Mouse (Mus musculus): ENCODE measurements around the gene Daam1. TPM values are rescaled to one million over a fixed set of nuclear protein-coding genes. Genes with fewer than 3 reads are reported as not detected.

Daam1 gene
- polyA plus RNA-seq (2016; fragmentation: Nextera tagmentation; extraction: Ambion mirVana): 8.4 and 11.6 TPM in 2 replicates

- peaks cover 38% of the 10 kb centered on the region for H3K27me3 ChIP-seq (ENCODE audit: insufficient read depth, poor library complexity, severe bottlenecking)
- no peaks in the 10 kb centered on the region for H3K36me3 ChIP-seq
- peaks cover 43% of the 10 kb centered on the region for H3K4me1 ChIP-seq (replicated peaks)
- DNase-seq (ENCODE audit: low spot score): peak; percentile 94
- peak within 1 kb of the TSS; percentile 91 for H3K4me3 ChIP-seq
- WGBS: under 1% methylated on average over 35 of the region's 35 CpGs
- H3K9me3 ChIP-seq: no peaks in the 10 kb centered on the region
- peak within 1 kb of the TSS; percentile 95 for H3K27ac ChIP-seq
Observed at GRCm38 (mm10) chr12:71830607-71831257, at the start of gene Daam1. Daam1 (plus strand) TSS chr12:71831078.

DNA sequence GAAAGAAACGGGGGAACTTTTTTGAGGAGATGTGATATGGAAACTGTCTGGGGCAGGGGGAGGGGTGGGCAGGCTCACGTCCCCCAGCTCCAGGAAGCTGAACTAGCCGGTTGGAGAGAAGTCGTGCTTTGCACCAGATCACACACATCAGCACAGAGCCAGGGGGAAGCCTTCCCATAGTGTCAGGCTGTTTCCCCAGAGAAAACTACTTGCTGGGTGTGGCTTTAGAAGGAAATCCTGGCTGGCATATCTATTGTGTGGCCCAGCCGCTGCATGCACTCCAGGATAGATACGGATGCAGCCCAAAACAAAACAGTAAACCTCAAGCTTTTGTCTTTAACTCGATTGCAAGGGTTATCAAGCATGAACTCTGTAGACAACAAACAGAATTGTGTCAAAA is 49.7 kb upstream of the Daam1 start:
- no peaks in the 10 kb centered on the region; the same call in 1 of the 2 replicates for H3K27me3 ChIP-seq (ENCODE audit: insufficient read depth, poor library complexity, severe bottlenecking)
- no peak overlapping the region for H3K27ac ChIP-seq
- H3K4me3 ChIP-seq: no peak overlapping the region
- peaks cover 40% of the 10 kb centered on the region for H3K4me1 ChIP-seq (replicated peaks)
- H3K36me3 ChIP-seq: no peaks in the 10 kb centered on the region
- 56% methylated on average over 7 of the region's 7 CpGs for WGBS
- no peak for DNase-seq (ENCODE audit: low spot score)
- H3K9me3 ChIP-seq: no peaks in the 10 kb centered on the region

- Histone ChIP-seq H3K4me3 (no peak overlapping the region), H3K9me3 (no peaks in the 10 kb centered on the region), H3K4me1 (replicated peaks) (peaks cover 26% of the 10 kb centered on the region), H3K36me3 (no peaks in the 10 kb centered on the region), H3K27me3 (ENCODE audit: insufficient read depth, poor library complexity, severe bottlenecking) (no peaks in the 10 kb centered on the region), H3K27ac (no peak overlapping the region)
- no peak for DNase-seq (ENCODE audit: low spot score)
- 65% methylated on average over 3 of the region's 3 CpGs for WGBS
Observed at GRCm38 (mm10) chr12:71783970-71784369, 46.9 kb upstream of the Daam1 start.

GRCm38 (mm10) chr12:71784666-71785255 is 46.1 kb upstream of the Daam1 start:
- Histone ChIP-seq H3K4me1 (replicated peaks) (peaks cover 19% of the 10 kb centered on the region), H3K36me3 (no peaks in the 10 kb centered on the region), H3K27ac (peak overlapping the region; percentile 56; the same call in 1 of the 2 replicates), H3K9me3 (no peaks in the 10 kb centered on the region), H3K27me3 (ENCODE audit: insufficient read depth, poor library complexity, severe bottlenecking) (no peaks in the 10 kb centered on the region), H3K4me3 (no peak overlapping the region)
- no peak for DNase-seq (ENCODE audit: low spot score)
- WGBS: 45% methylated on average over 11 of the region's 11 CpGs

DNA sequence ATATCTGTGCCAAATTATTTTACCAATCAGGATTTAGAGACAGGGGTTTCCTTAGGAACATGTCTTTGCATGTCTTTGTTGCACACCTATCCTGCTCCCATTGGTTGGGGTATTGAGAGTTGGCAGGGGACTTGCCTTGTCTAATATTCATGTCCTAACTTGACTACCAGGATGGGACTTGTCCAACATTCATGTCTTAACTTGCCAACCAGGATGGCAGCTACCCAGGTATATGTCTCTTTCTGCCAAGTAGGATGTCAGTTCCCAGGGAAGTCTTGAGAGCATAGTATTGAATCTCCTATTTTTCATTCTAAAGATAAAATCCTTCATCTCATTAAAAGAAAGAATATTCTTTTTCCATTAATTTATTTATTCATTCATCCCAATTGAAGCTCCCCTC is 44.4 kb upstream of the Daam1 start:
- Histone ChIP-seq H3K9me3 (no peaks in the 10 kb centered on the region), H3K4me3 (no peak overlapping the region), H3K4me1 (replicated peaks) (peaks cover 9% of the 10 kb centered on the region), H3K27ac (no peak overlapping the region), H3K27me3 (ENCODE audit: insufficient read depth, poor library complexity, severe bottlenecking) (no peaks in the 10 kb centered on the region), H3K36me3 (no peaks in the 10 kb centered on the region)
- no peak for DNase-seq (ENCODE audit: low spot score)

DNA sequence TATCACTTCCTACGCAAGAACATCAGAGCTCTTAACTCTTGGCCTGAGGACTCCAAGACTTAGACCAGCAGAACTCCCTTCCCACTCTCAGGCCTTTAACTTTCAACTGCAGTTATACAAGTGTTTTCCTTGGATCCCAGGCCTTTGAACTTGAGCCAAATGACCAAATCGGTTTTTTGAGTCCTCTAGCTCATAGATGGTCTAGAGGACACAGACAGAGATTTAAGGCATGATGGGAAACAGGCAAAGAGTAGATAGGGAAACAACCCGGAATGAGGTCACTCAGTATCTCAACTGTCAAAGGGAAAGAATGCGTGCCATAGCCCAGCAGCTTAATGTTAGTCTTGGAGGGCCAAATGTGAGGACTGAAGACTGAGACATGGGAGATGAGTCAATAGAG is 42.1 kb upstream of the Daam1 start:
- 84% methylated on average over 4 of the region's 4 CpGs for WGBS
- peaks cover 9% of the 10 kb centered on the region for H3K4me1 ChIP-seq (replicated peaks)
- H3K9me3 ChIP-seq: no peaks in the 10 kb centered on the region
- H3K4me3 ChIP-seq: no peak overlapping the region
- no peak for DNase-seq (ENCODE audit: low spot score)
- no peaks in the 10 kb centered on the region for H3K27me3 ChIP-seq (ENCODE audit: insufficient read depth, poor library complexity, severe bottlenecking)
- H3K27ac ChIP-seq: no peak overlapping the region
- no peaks in the 10 kb centered on the region for H3K36me3 ChIP-seq

GRCm38 (mm10) chr12:71790581-71790980 is 40.3 kb upstream of the Daam1 start:
- 86% methylated on average over 1 of the region's 1 CpGs for WGBS
- 0 out of 2 replicates have a peak, but pooled peaks cover 5% of the 10 kb centered on the region for H3K4me1 ChIP-seq (replicated peaks)
- no peaks in the 10 kb centered on the region for H3K9me3 ChIP-seq
- no peak overlapping the region for H3K27ac ChIP-seq
- no peaks in the 10 kb centered on the region for H3K36me3 ChIP-seq
- no peak for DNase-seq (ENCODE audit: low spot score)
- no peak overlapping the region for H3K4me3 ChIP-seq
- no peaks in the 10 kb centered on the region for H3K27me3 ChIP-seq (ENCODE audit: insufficient read depth, poor library complexity, severe bottlenecking)

- H3K27ac ChIP-seq: no peak overlapping the region
- H3K36me3 ChIP-seq: no peaks in the 10 kb centered on the region
- H3K9me3 ChIP-seq: no peaks in the 10 kb centered on the region
- 82% methylated on average over 2 of the region's 2 CpGs for WGBS
- no peaks in the 10 kb centered on the region for H3K27me3 ChIP-seq (ENCODE audit: insufficient read depth, poor library complexity, severe bottlenecking)
- H3K4me1 ChIP-seq (replicated peaks): peaks cover 18% of the 10 kb centered on the region
- no peak for DNase-seq (ENCODE audit: low spot score)
- H3K4me3 ChIP-seq: no peak overlapping the region
Observed at GRCm38 (mm10) chr12:71793114-71793513, 37.8 kb upstream of the Daam1 start.

- no peaks in the 10 kb centered on the region for H3K36me3 ChIP-seq
- 71% methylated on average over 4 of the region's 4 CpGs for WGBS
- H3K27me3 ChIP-seq (ENCODE audit: insufficient read depth, poor library complexity, severe bottlenecking): no peaks in the 10 kb centered on the region
- DNase-seq (ENCODE audit: low spot score): no peak
- H3K9me3 ChIP-seq: no peaks in the 10 kb centered on the region
- peaks cover 18% of the 10 kb centered on the region for H3K4me1 ChIP-seq (replicated peaks)
- no peak overlapping the region for H3K27ac ChIP-seq
- H3K4me3 ChIP-seq: no peak overlapping the region
Observed at GRCm38 (mm10) chr12:71795626-71796025, 35.3 kb upstream of the Daam1 start.

GRCm38 (mm10) chr12:71796517-71796916 is 34.4 kb upstream of the Daam1 start:
- no peak overlapping the region for H3K27ac ChIP-seq
- peaks cover 18% of the 10 kb centered on the region for H3K4me1 ChIP-seq (replicated peaks)
- H3K4me3 ChIP-seq: no peak overlapping the region
- no peaks in the 10 kb centered on the region for H3K27me3 ChIP-seq (ENCODE audit: insufficient read depth, poor library complexity, severe bottlenecking)
- DNase-seq (ENCODE audit: low spot score): no peak
- no peaks in the 10 kb centered on the region for H3K9me3 ChIP-seq
- H3K36me3 ChIP-seq: no peaks in the 10 kb centered on the region
- WGBS: 11% methylated on average over 7 of the region's 7 CpGs

GRCm38 (mm10) chr12:71807306-71807705 is 23.6 kb upstream of the Daam1 start:
- 72% methylated on average over 9 of the region's 9 CpGs for WGBS
- no peak for DNase-seq (ENCODE audit: low spot score)
- no peaks in the 10 kb centered on the region for H3K36me3 ChIP-seq
- H3K9me3 ChIP-seq: no peaks in the 10 kb centered on the region
- no peak overlapping the region for H3K27ac ChIP-seq
- no peaks in the 10 kb centered on the region for H3K4me1 ChIP-seq (replicated peaks)
- no peak overlapping the region for H3K4me3 ChIP-seq
- H3K27me3 ChIP-seq (ENCODE audit: insufficient read depth, poor library complexity, severe bottlenecking): no peaks in the 10 kb centered on the region

DNA sequence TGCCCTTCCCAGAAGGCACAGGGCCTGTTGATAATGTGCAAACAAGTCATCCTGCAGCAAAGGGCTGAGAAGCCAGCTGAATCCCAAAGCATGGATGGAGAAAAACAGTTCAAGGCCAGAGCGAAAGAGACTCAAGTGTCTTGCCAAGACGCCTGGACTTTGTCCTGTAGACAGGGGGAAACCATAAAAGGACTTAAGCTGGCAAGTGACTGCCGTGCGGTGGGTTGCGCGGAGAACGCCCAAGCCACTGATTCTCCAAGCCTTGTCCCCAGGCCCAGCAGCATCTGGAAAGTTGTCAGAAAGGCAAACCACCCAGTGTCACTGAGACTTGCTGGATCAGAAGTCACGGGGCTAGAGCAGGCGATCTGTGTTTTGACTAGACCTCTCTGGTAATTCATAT is 22.2 kb upstream of the Daam1 start:
- Histone ChIP-seq H3K36me3 (no peaks in the 10 kb centered on the region), H3K9me3 (no peaks in the 10 kb centered on the region), H3K4me1 (replicated peaks) (no peaks in the 10 kb centered on the region; the same call in 1 of the 2 replicates), H3K27ac (no peak overlapping the region), H3K27me3 (ENCODE audit: insufficient read depth, poor library complexity, severe bottlenecking) (no peaks in the 10 kb centered on the region), H3K4me3 (no peak overlapping the region)
- 89% methylated on average over 9 of the region's 9 CpGs for WGBS
- DNase-seq (ENCODE audit: low spot score): no peak

- Histone ChIP-seq H3K4me3 (no peak overlapping the region), H3K27me3 (ENCODE audit: insufficient read depth, poor library complexity, severe bottlenecking) (no peaks in the 10 kb centered on the region), H3K4me1 (replicated peaks) (no peaks in the 10 kb centered on the region; the same call in 1 of the 2 replicates), H3K36me3 (no peaks in the 10 kb centered on the region), H3K9me3 (no peaks in the 10 kb centered on the region), H3K27ac (no peak overlapping the region)
- no peak for DNase-seq (ENCODE audit: low spot score)
- WGBS: 96% methylated on average over 3 of the region's 3 CpGs
Observed at GRCm38 (mm10) chr12:71809550-71809949, 21.3 kb upstream of the Daam1 start.

Measured in hindbrain, embryonic 10.5 days (tissue).